Mouse (Mus musculus): Measurements from ENCODE around the gene Ate1.
"Not testable (repeated sequence)": the region's sequence is repeated elsewhere in the genome, so short reads cannot be mapped to it uniquely, and the experiment has no call there.

The Ate1 gene

DNA sequence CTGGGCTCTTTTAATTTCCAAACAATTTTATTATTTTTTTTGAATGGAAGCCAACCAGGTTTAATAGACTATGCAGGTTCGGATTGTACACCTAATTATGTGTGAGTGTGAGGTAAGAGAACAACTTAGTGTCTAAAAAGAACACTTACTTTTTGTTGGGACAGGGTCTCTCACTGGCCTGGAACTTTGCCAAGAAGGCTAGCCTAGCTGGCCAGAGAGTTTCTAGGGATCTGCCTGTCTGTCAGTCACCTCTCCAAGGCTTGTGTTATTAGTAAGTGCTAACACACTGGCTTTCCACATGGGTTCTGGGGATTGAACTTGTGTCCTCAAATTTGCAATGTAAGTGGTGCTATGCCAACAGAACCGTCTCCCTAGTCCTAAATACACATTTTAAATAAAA is 116.8 kb downstream of the Ate1 start:
- DNase-seq (ENCODE audit: low read depth, low spot score), result no peak

DNA sequence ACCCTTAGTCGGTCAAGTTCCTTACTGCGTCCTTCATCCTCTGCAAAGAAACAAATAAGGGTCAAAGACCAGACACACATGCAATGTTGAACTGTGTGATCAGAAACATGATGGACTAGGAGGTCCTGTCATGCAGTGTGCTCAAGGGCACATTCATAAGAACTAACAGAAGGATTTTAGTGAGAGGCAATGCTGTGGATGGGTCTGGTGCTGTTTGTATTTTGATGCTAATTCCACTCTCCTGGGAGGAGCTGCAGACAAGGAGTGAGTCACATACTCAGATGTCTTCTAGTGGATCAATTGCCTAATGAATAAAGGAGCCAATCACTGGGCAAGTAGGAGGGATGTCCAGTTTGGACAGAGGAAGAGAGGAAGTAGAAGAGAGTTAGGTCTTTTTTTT is 125.5 kb downstream of the Ate1 start:
- DNase-seq (ENCODE audit: low read depth, low spot score), result peak; percentile 38

DNA sequence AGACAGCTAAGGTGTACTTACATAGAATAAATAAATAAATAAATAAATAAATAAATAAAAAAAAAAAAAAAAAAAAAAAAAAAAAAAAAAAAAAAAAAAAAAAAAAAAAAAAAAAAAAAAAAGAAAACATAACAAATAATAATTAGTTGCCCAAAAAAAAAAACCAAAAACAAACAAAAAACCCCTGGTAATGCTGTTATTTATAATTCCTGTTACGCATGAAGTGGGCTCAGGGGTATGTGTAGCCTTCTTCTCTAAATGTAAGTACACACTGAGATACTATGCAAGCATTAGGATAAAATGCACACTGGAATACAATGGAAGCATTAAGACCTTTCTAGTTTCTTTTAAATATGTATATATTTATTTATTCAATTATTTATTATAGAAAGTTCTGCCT is 130.1 kb downstream of the Ate1 start:
- DNase-seq (ENCODE audit: low read depth, low spot score), result not testable (repeated sequence)

DNA sequence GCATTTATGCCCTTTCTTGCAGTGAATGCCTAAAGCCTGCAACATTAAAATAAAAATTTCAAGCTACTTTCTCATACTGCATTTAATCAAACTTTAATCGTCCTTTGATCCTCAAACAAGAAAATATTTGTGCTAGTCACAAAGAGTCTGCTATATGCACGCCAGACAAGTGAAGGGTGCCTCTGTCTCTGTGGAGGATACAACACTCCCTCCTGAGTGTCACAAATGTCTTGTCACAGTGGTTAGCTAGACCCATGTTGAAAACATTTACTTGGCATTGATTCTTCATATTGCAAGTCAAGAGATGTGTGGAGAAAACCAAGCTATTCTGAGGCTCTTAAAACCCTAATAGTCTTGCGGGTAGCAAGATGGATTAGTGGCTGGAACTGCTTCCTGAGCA is 133.9 kb downstream of the Ate1 start:
- no peak for DNase-seq (ENCODE audit: low read depth, low spot score)

DNA sequence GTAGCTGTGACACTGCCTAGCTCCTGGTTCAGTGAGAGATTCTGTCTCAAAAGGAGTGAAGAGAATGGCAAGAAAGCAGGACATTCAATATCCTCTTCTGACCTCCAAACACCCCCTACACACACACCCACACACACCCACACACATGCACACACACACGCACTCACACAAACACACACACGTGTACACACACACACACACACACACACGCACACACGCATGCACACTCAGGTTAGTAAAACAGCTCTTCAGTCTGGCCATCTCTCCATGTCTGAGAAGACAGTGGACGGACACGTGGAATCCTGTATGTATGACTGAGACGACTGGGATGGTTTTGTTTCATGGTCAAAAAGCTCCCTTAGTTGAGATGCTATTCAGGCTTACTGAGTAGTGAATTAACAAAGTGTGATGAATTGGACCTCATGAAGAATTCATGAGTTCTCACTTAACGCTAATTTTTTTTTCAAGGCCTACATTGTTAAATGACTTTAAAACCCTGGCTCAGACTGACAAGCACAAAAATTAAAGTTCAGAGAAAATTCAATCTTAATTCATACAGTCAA is 134.4 kb downstream of the Ate1 start:
- no peak for DNase-seq (ENCODE audit: low read depth, low spot score)

DNA sequence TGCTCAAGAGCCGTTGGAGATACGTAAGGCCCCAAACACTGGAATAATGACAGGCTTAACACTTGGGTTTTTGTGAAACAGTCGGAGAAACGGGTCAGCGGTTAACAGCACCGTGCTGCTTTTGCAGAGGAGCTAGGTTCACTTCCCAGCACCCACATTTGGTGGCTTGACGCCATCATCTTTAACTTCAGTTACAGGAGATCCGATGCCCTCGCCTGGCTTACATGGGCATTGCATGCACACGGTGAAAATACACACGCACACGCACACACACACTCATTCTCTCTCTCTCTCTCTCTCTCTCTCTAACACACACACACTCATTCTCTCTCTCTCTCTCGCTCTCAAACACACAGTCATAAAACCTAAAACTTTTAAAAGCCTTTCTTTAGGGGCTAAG is 138.0 kb downstream of the Ate1 start:
- DNase-seq (ENCODE audit: low read depth, low spot score), result peak; percentile 15

DNA sequence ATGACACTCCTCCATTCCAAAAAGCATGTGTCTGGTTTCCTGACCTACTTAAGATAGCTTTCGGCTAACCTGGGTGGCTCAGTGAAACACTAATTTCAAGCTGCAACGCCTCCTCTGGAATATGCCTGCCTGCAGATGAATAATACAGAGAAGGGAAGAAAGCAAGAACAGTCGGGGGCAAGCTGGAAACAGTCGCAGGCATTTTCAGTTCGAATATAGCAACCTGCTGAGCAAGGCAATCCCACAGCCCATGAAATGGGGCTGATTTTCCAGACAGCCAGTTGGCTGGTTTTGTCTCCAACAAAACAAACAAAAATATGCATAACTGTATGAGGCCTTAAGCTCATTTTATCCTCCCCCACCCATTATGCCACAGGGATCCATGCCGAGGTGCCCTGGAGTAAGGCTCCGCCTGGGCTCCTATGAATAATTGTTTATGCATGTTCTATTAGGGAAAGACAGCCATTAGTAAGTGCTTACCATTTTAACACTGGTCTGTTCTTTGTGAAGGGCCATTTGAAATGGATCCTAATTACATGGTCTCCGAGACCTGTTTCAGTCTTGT is 138.7 kb downstream of the Ate1 start:
- no peak for DNase-seq (ENCODE audit: low read depth, low spot score)

DNA sequence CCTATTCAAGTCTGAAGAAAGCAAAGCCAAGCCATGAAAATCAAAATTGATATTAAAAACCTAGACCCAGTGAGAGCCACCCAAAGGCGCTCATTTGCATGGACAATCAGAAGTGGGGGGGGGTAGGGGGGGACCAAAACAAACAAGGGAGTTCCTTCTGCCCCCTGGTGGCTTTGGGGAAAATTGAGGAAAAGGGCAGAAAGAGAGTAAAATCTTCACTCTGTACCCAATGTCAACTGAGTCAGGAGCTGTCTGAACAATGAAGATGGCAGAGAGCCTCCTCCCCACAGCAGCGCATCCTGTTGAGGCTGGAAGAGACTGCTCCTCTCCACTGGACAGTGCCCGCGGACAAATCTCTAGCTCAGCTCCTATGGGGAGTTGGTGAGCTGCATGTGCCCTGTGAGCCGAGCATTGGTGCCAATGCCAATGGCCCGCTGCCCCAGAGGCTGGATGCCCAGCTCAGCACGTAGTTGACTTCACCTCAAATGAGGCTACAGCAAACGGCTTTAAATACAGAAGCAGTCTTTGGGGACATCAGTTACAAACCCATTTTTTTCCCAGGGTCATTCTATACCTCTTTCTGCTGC is 139.3 kb downstream of the Ate1 start:
- no peak for DNase-seq (ENCODE audit: low read depth, low spot score)

DNA sequence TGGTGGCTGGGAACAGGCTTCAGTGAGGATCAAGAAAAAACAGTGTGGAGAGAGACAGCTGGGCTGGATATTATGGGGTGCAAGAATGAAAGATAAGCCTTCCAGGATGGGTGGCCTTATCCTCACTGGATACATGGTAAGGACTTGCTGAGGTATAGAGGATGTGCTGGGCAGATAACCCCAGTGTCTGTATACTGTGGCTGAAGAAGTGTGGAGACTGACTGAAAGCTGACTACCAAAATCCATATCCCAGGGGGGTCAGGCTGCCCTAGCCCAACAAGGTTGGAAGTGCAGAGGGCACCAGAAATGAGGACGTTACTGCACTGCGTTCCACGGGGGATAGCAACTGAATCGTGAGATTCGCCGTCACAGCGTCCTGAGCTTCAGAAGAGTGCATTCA is 139.8 kb downstream of the Ate1 start:
- DNase-seq (ENCODE audit: low read depth, low spot score), result no peak

DNA sequence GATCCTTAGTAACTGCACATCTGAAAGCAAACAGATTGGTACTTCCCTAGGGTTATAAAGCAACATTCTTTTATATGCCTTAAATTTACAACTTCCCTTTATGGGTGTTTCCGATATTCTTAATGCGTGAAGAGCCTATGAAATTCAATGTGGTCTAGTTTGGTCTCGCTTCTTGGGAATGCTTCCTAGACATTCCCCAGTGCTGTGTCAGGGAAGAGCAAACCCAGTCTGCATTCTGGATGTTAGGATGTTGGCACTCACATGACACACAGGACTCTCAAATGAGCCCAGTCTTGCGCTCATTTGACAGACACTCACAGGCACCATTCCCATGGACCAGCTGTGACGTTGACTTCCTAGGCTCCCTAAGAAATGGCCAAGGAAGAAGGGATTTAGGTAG is 140.3 kb downstream of the Ate1 start:
- no peak for DNase-seq (ENCODE audit: low read depth, low spot score)

DNA sequence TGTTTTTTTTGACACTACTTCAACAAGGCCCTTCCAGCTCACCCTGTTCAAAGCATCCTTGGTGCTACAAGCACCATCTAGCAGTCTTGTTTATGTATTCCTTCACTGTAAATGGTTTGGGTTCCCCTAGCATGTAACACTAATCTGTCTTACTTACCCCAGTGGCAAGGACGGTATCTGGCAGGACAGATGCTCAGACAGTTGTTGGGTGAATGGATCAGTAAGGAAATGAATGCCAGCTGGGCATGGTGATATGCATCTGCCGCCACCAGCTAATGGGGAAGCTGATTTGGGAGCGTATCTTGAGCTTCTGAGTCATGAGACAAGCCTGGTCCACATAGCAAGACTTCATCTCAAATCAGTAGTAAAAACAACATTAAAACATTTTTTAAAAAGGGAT is 141.9 kb downstream of the Ate1 start:
- no peak for DNase-seq (ENCODE audit: low read depth, low spot score)

DNA sequence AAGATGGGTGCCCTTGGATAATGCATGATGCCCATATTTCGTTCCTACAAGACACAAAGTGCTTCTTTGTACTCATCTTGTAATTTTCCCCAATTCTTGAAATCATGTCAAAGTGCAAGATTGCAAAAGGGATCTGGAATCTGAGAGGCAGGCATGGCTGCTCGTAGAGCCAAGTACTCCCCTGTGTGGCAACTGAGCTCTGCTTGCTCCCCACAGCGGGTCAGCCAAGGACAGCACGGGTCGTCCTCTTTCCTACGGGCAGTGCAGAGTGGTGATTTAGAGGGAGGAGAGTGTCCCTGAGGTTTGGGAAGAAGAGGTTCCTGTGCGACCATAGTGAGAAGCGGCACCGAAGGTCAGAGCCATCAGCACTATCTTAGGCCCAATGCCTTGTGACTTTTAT is 145.9 kb downstream of the Ate1 start:
- no peak for DNase-seq (ENCODE audit: low read depth, low spot score)

DNA sequence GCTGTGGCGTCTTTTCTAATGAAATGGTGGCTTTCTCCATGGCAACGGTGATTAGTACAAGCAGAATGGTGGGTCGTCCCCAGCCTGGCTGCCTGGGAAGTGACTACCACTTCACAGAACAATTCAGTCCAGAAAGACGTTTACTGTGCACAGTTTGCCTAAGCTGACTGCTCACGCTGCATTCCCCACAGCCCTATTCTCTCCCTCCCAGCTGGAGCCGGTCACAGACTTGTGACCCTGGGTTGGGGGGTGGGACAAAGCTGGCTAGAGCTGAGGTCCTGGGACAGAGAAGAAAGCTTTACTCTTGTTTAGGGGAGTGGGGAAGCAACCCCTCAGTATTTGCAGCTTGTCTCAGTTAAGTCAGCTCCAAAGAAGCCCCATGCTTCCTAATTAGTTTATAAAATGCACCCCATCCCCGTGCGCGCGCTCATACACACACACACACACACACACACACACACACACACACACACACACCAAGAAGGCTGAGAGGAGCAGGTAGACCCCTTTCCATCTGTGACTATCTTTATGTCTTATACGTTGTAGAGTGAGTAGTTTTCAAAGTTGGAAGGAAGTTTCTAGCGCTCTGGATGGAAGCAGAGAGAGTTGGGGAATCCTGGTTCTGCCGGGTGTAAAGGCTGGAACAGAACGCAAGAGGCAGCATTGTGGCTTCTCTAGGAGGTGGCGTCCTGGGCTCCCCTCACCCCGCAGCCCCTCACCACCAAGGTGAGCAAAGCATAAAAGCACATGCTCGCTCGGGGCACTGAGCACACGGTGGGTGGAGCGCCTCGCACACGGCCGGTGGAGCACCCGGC is 151.1 kb downstream of the Ate1 start:
- no peak for DNase-seq (ENCODE audit: low read depth, low spot score)

DNA sequence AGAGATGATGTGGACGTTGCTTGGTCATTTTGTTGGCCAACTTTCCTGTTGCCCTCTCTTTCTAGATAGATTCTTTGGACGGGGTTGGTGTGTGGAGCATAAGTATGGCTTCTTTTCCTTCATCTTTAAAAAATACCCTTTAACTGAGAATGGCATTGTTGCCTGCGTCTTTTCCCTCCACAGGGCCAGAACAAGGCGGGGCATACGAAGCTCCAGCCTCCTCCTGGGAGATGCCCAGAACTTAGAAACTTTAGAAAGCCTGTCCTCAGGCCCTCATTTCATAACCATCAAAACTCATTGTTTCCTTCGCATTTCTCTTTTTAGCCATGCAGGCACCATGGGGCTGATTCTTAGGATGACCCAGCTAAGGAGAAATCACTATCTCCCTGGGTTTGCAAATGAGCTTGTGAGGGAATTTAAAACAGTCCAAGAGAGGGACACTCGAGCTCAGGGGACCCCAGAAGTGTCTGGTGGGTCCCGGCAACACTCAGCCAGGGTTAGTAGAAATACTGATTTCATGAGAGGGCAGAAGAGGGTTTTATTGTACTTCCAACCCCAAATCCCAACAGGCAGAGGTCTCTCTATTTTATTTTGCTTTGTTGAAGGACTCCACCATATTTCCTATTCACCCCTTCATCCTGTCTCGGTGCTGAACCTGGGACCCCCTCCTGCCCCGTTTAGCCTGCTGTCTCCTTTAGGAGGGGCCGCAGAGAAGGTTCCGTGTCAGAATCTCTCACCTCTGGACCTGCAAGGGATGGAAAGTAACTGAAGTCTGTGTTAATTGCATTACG is 151.9 kb downstream of the Ate1 start:
- DNase-seq (ENCODE audit: low read depth, low spot score), result no peak

DNA sequence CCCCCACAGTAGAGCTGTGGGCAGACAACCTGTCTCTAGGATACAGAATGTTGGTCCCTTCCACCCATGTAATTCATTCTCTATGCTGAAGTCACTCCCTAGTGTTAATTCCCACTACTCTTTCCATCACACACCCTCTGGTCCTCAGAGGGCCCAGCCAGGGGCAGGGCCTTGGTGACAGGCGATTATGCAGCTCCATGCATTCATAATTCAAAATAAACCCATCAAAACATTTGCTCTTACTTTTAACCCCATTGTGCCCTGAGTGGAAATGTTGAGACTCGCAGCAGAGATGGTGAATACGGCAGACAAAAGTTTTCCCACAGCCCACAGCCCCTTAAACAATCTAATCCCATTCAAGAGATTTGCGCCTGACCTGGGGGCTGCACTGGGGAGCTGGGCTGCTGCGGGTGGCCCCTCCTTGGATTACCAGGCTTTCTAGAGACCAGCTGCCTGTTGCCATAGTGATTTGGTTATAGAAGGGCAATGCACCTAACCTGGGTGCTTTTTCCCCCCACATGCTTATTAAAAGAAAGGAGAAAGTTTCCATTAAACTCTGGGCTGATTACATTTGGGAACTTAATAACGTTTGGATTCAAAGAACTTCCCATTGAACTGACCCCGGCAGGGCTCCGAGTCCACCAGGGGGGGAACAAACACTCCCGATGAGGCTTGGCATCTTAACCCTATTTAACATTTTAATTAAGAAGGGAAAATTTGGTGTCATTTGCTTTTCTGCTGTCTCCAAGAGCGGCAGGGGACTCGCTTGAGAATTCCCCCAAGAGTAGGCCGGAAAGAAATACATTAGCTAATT is 152.7 kb downstream of the Ate1 start:
- no peak for DNase-seq (ENCODE audit: low read depth, low spot score)

DNA sequence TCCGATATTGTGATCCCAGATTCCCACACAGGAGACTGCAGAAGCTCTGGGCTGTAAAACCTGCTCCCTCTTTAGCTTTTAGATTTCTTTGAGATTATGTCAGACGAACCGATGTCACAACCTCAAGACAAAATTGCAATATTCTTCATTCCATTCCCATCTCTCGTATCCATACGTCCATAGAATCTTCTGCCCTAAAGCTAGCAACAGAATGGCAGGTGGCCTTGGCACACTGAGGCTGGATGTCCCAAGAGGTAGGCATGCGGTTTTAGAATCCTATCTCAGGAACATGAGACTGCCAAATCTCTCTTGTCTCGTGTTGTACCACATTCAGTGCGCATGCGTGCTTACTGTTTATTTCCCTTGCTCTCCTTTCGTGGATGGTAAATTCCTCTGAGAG is 154.5 kb downstream of the Ate1 start:
- no peak for DNase-seq (ENCODE audit: low read depth, low spot score)

Measured in ES-CJ7 (cell line).